Mouse (Mus musculus) gastrocnemius, postnatal 4 days (tissue): ENCODE data around the gene Olfr67. TPM values are rescaled to one million over a fixed set of nuclear protein-coding genes. Genes with fewer than 3 reads are reported as not detected.
"Not testable (repeated sequence)": the region's sequence is repeated elsewhere in the genome, so short reads cannot be mapped to it uniquely, and the experiment has no call there.

Source experiments
- DNase-seq, 2 experiments: peaks; one replicate each; pipeline ENCODE4 v3.0.0; 2021 to 2022; ENCODE audit warnings: low spot score in 2 of 2, mixed read lengths in 2 of 2
- long read RNA-seq, 2 experiments: library from polyadenylated mRNA; stranded (forward); transcript quantifications; one replicate each; pipeline ENCODE4 v2.0.0; 2021
- total RNA-seq, 2 experiments: library from RNA; stranded (reverse); gene quantifications; 2 replicates each; pipeline ENCODE4 v1.2.3; 2021

Olfr67 gene
- total RNA-seq: not detected
- long read RNA-seq, experiment 1: 0 reads
- long read RNA-seq, experiment 2: 0 reads

- no peak for DNase-seq
Observed at GRCm38 (mm10) chr7:103791721-103792120, at the start of gene Olfr67. TSS of gene Olfr67 (minus strand) at chr7:103791821.

- no peak for DNase-seq
Observed at GRCm38 (mm10) chr7:103840268-103840667, 48.6 kb upstream of the Olfr67 start, which contains the start of gene Hbb-bh2. TSS of gene Hbb-bh2 (minus strand) at chr7:103840520.

GRCm38 (mm10) chr7:103827808-103828207 is 36.2 kb upstream of the Olfr67 start, which contains the start of gene Hbb-bs:
TSS of gene Hbb-bs (minus strand) at chr7:103828096.
- DNase-seq: no peak

GRCm38 (mm10) chr7:103827139-103827538 is 35.5 kb upstream of the Olfr67 start:
- DNase-seq: not testable (repeated sequence)

GRCm38 (mm10) chr7:103826255-103826887 is 34.8 kb upstream of the Olfr67 start:
- no peak for DNase-seq

- no peak for DNase-seq
Observed at GRCm38 (mm10) chr7:103825536-103826254, 34.1 kb upstream of the Olfr67 start.

- DNase-seq: no peak
Observed at GRCm38 (mm10) chr7:103824597-103824996, 33.0 kb upstream of the Olfr67 start.

- not testable (repeated sequence) for DNase-seq
Observed at GRCm38 (mm10) chr7:103815085-103815484, 23.5 kb upstream of the Olfr67 start.

- DNase-seq: no peak
Observed at GRCm38 (mm10) chr7:103813766-103814165, 22.1 kb upstream of the Olfr67 start, which contains the start of gene Hbb-bt. TSS of gene Hbb-bt (minus strand) at chr7:103813996.

GRCm38 (mm10) chr7:103813152-103813551 is 21.5 kb upstream of the Olfr67 start:
- DNase-seq: not testable (repeated sequence)

- DNase-seq: no peak
Observed at GRCm38 (mm10) chr7:103812174-103812573, 20.6 kb upstream of the Olfr67 start.

- DNase-seq: no peak
Observed at GRCm38 (mm10) chr7:103811223-103811845, 19.7 kb upstream of the Olfr67 start.

GRCm38 (mm10) chr7:103810746-103811145 is 19.1 kb upstream of the Olfr67 start:
- no peak for DNase-seq

GRCm38 (mm10) chr7:103810296-103810695 is 18.7 kb upstream of the Olfr67 start:
- DNase-seq: no peak

- no peak for DNase-seq
Observed at GRCm38 (mm10) chr7:103809801-103810155, 18.2 kb upstream of the Olfr67 start.

GRCm38 (mm10) chr7:103808971-103809800 is 17.6 kb upstream of the Olfr67 start:
- DNase-seq: no peak

- DNase-seq: not testable (repeated sequence)
Observed at GRCm38 (mm10) chr7:103808120-103808519, 16.5 kb upstream of the Olfr67 start.

GRCm38 (mm10) chr7:103806856-103807255 is 15.2 kb upstream of the Olfr67 start:
- DNase-seq: no peak

GRCm38 (mm10) chr7:103792669-103793388 is 1.2 kb upstream of the Olfr67 start:
- no peak for DNase-seq

- DNase-seq: no peak
Observed at GRCm38 (mm10) chr7:103779598-103779997, 12.0 kb downstream of the Olfr67 start, which contains the start of gene Olfr68. TSS of gene Olfr68 (minus strand) at chr7:103779698.
